Mouse (Mus musculus): ENCODE results near the gene Alpk1. TPM values are rescaled to one million over a fixed set of nuclear protein-coding genes. Genes with fewer than 3 reads are reported as not detected.

Gene Alpk1
- polyA plus RNA-seq, 2 experiments: 0.19 to 0.59 TPM

GRCm38 (mm10) chr3:127821209-127821608 is 40.9 kb upstream of the Alpk1 start:
- Histone ChIP-seq H3K4me3 (ENCODE audit: insufficient read depth in 1 of 2, low read depth in 2 of 2, low read length in 2 of 2) (no peak overlapping the region), H3K9ac (replicated peaks) (no peak overlapping the region), H3K36me3 (replicated peaks; ENCODE audit: control insufficient read depth, insufficient read depth, low read depth) (peaks cover 5% of the 10 kb centered on the region; the same call in 1 of the 2 replicates), H3K27ac (no peak overlapping the region), H3K9me3 (ENCODE audit: control insufficient read depth, low read length) (no peaks in the 10 kb centered on the region), H3K4me2 (ENCODE audit: low read depth) (no peak overlapping the region), H3K27me3 (ENCODE audit: control insufficient read depth, insufficient read depth, low read length) (no peaks in the 10 kb centered on the region), H3K4me1 (replicated peaks; ENCODE audit: control insufficient read depth in 2 of 2, insufficient read depth in 2 of 2, low read length in 1 of 2) (peaks cover 0 to 10% of the 10 kb centered on the region in 2 experiments; a peak in 3 of 4 replicates)
- TF ChIP-seq CTCF (IDR thresholded peaks at IDR 0.05; ENCODE audit: low read depth): no peak
- TF ChIP-seq EP300 (IDR thresholded peaks at IDR 0.05; ENCODE audit: low read depth): peak; percentile 56
- WGBS (ENCODE audit: insufficient replicate concordance): 40% methylated on average over 5 of the region's 5 CpGs
- ATAC-seq (ENCODE audit: insufficient read depth) (peak; percentile 39; the same call in 1 of the 2 replicates), DNase-seq (ENCODE audit: low read depth in 3 of 3, low spot score in 3 of 3) (no peak)

GRCm38 (mm10) chr3:127820400-127820799 is 40.1 kb upstream of the Alpk1 start:
- no peak for DNase-seq (ENCODE audit: low read depth in 3 of 3, low spot score in 3 of 3)

GRCm38 (mm10) chr3:127818694-127819663 is 38.7 kb upstream of the Alpk1 start:
- H3K36me3 ChIP-seq (replicated peaks; ENCODE audit: control insufficient read depth, insufficient read depth, low read depth): peaks cover 5% of the 10 kb centered on the region; the same call in 1 of the 2 replicates
- H3K9ac ChIP-seq (replicated peaks): no peak overlapping the region
- H3K27ac ChIP-seq: no peak overlapping the region
- no peak overlapping the region for H3K4me2 ChIP-seq (ENCODE audit: low read depth)
- DNase-seq (ENCODE audit: low read depth in 3 of 3, low spot score in 3 of 3) (no peak), ATAC-seq (ENCODE audit: insufficient read depth) (peak; percentile 47; the same call in 1 of the 2 replicates)
- H3K4me3 ChIP-seq (ENCODE audit: insufficient read depth in 1 of 2, low read depth in 2 of 2, low read length in 2 of 2): no peak overlapping the region
- H3K27me3 ChIP-seq (ENCODE audit: control insufficient read depth, insufficient read depth, low read length): no peaks in the 10 kb centered on the region
- no peaks in the 10 kb centered on the region for H3K9me3 ChIP-seq (ENCODE audit: control insufficient read depth, low read length)
- peaks cover 0 to 10% of the 10 kb centered on the region in 2 experiments; a peak in 1 of 4 replicates for H3K4me1 ChIP-seq (replicated peaks; ENCODE audit: control insufficient read depth in 2 of 2, insufficient read depth in 2 of 2, low read length in 1 of 2)
- TF ChIP-seq CTCF (IDR thresholded peaks at IDR 0.05; ENCODE audit: low read depth) (no peak), EP300 (IDR thresholded peaks at IDR 0.05; ENCODE audit: low read depth) (no peak)
- 69% methylated on average over 11 of the region's 11 CpGs for WGBS (ENCODE audit: insufficient replicate concordance)

More at GRCm38 (mm10) chr3:127820400-127820799, 40.1 kb upstream of the Alpk1 start:
- ATAC-seq (ENCODE audit: insufficient read depth): no peak
- H3K9me3 ChIP-seq (ENCODE audit: control insufficient read depth, low read length): no peaks in the 10 kb centered on the region
- no peak overlapping the region for H3K27ac ChIP-seq
- WGBS (ENCODE audit: insufficient replicate concordance): 75% methylated on average over 1 of the region's 1 CpGs
- H3K36me3 ChIP-seq (replicated peaks; ENCODE audit: control insufficient read depth, insufficient read depth, low read depth): peaks cover 5% of the 10 kb centered on the region; the same call in 1 of the 2 replicates
- TF ChIP-seq EP300 (IDR thresholded peaks at IDR 0.05; ENCODE audit: low read depth) (no peak), CTCF (IDR thresholded peaks at IDR 0.05; ENCODE audit: low read depth) (no peak)
- H3K9ac ChIP-seq (replicated peaks): no peak overlapping the region
- H3K4me2 ChIP-seq (ENCODE audit: low read depth): no peak overlapping the region
- no peaks in the 10 kb centered on the region for H3K27me3 ChIP-seq (ENCODE audit: control insufficient read depth, insufficient read depth, low read length)
- H3K4me3 ChIP-seq (ENCODE audit: insufficient read depth in 1 of 2, low read depth in 2 of 2, low read length in 2 of 2): no peak overlapping the region
- peaks cover 0 to 10% of the 10 kb centered on the region in 2 experiments; a peak in 3 of 4 replicates for H3K4me1 ChIP-seq (replicated peaks; ENCODE audit: control insufficient read depth in 2 of 2, insufficient read depth in 2 of 2, low read length in 1 of 2)

- no peak for ATAC-seq (ENCODE audit: insufficient read depth)
- no peak for DNase-seq (ENCODE audit: low read depth in 3 of 3, low spot score in 3 of 3)
- no peaks in the 10 kb centered on the region for H3K9me3 ChIP-seq (ENCODE audit: control insufficient read depth, low read length)
- 77% methylated on average over 7 of the region's 7 CpGs for WGBS (ENCODE audit: insufficient replicate concordance)
- H3K9ac ChIP-seq (replicated peaks): no peak overlapping the region
- H3K4me1 ChIP-seq (replicated peaks; ENCODE audit: control insufficient read depth in 2 of 2, insufficient read depth in 2 of 2, low read length in 1 of 2): peaks cover 0 to 10% of the 10 kb centered on the region in 2 experiments; a peak in 1 of 4 replicates
- TF ChIP-seq CTCF (IDR thresholded peaks at IDR 0.05; ENCODE audit: low read depth) (no peak), EP300 (IDR thresholded peaks at IDR 0.05; ENCODE audit: low read depth) (no peak)
- H3K27ac ChIP-seq: no peak overlapping the region
- H3K27me3 ChIP-seq (ENCODE audit: control insufficient read depth, insufficient read depth, low read length): no peaks in the 10 kb centered on the region
- no peak overlapping the region for H3K4me2 ChIP-seq (ENCODE audit: low read depth)
- peaks cover 8% of the 10 kb centered on the region; the same call in 1 of the 2 replicates for H3K36me3 ChIP-seq (replicated peaks; ENCODE audit: control insufficient read depth, insufficient read depth, low read depth)
- no peak overlapping the region for H3K4me3 ChIP-seq (ENCODE audit: insufficient read depth in 1 of 2, low read depth in 2 of 2, low read length in 2 of 2)
Observed at GRCm38 (mm10) chr3:127817120-127817683, 36.9 kb upstream of the Alpk1 start.

- ATAC-seq (ENCODE audit: insufficient read depth) (no peak), DNase-seq (ENCODE audit: low read depth in 3 of 3, low spot score in 3 of 3) (no peak)
- WGBS (ENCODE audit: insufficient replicate concordance): 84% methylated on average over 7 of the region's 7 CpGs
- Histone ChIP-seq H3K27me3 (ENCODE audit: control insufficient read depth, insufficient read depth, low read length) (no peaks in the 10 kb centered on the region), H3K4me2 (ENCODE audit: low read depth) (no peak overlapping the region), H3K4me3 (ENCODE audit: insufficient read depth in 1 of 2, low read depth in 2 of 2, low read length in 2 of 2) (no peak overlapping the region), H3K27ac (no peak overlapping the region), H3K36me3 (replicated peaks; ENCODE audit: control insufficient read depth, insufficient read depth, low read depth) (peaks cover 21% of the 10 kb centered on the region), H3K9me3 (ENCODE audit: control insufficient read depth, low read length) (no peaks in the 10 kb centered on the region), H3K9ac (replicated peaks) (no peak overlapping the region), H3K4me1 (replicated peaks; ENCODE audit: control insufficient read depth in 2 of 2, insufficient read depth in 2 of 2, low read length in 1 of 2) (peaks cover 4 to 11% of the 10 kb centered on the region in 2 experiments)
- TF ChIP-seq CTCF (IDR thresholded peaks at IDR 0.05; ENCODE audit: low read depth) (no peak), EP300 (IDR thresholded peaks at IDR 0.05; ENCODE audit: low read depth) (no peak)
Observed at GRCm38 (mm10) chr3:127809103-127809502, 28.8 kb upstream of the Alpk1 start.

Measured in liver, embryonic 14.5 days (tissue).